Mouse (Mus musculus) splenic B cell, adult 2 months (primary cell): ENCODE measurements around the gene Klrb1a.
"Not testable (repeated sequence)": the region's sequence is repeated elsewhere in the genome, so short reads cannot be mapped to it uniquely, and the experiment has no call there.

ENCODE experiments used
- DNase-seq: peaks from one replicate; pipeline ENCODE4 v3.0.0-alpha.2; 2011; ENCODE audit warnings: low read depth, low spot score
- H3K27me3 ChIP-seq: 2 replicates; pipeline ENCODE4 v1.6.1; 2012; ENCODE audit warnings: mild to moderate bottlenecking, low read length, moderate library complexity, mixed read lengths; ENCODE audit not compliant: control insufficient read depth, poor library complexity, insufficient read depth, severe bottlenecking
- H3K36me3 ChIP-seq: 2 replicates; pipeline ENCODE4 v1.6.1; 2012; ENCODE audit warnings: mild to moderate bottlenecking, low read length, moderate library complexity, mixed read lengths; ENCODE audit not compliant: control insufficient read depth, poor library complexity, insufficient read depth, severe bottlenecking

Gene Klrb1a

DNA sequence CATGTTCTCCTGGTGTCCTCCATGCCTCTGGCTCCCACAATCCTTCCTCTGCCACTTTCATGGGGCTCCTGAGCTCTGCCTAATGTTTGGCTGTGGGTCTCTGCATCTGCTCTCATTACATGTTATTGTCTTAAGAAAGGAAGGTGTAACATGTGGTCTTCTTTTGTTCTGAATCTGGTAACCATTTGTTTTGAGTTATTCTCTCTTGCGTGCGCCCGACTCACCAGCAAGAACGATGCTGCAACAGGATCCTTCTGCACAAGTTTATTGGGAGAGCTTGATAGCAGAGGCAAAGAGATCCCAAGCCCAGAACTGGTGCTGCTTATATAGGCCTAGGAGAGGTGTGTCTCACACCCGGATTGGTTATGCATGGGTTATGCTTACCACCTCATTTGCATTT, at the start of gene Klrb1a:
Klrb1a (minus strand) TSS at position 101 of the 400 bp plus-strand sequence.
- DNase-seq, H3K27me3 ChIP-seq, H3K36me3 ChIP-seq: not testable (repeated sequence)

DNA sequence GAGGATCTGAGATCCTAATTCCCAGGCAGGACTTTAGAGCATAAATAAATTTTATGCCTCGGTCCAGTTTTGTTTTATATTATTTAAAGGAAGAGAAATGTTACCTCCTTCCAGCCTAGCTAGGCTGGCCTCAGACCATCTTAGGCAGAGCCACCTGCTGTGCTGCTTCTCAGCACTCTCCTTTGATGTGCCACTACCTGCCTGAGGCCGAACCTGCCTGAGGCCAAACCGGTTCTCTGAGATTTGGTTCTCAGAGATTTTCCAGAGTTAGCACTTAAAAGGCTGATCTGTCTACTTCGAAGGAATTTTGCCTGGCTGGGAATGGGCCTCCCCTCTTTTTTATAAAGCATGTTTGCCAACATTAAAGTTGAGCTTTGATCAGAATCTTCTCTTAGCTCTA, 46.6 kb upstream of the Klrb1a start:
- no peaks in the 10 kb centered on the region for H3K36me3 ChIP-seq
- DNase-seq: no peak
- no peaks in the 10 kb centered on the region for H3K27me3 ChIP-seq

DNA sequence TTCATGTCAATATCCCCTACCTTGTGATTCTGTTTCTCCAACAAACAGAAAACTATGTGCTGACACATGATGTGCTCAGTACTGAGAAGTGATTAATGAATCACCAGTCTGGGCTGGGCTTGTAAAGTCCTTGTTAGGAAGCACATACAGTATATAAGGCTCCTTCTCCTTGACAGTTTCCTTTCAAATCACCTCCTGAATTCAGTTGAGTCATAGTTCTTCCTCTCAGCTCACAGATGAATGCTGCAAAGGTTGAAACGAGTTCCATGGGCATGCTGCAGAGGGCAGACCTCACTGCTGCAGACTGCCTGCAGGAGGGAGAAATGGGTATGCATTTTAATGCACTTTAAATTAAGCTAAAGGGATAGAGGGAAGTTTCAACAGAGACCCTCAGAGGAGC, 38.9 kb upstream of the Klrb1a start, which contains the start of gene Clec2h:
Clec2h (plus strand) TSS at position 180 of the 400 bp plus-strand sequence.
- H3K36me3 ChIP-seq: no peaks in the 10 kb centered on the region
- DNase-seq: peak; percentile 41
- H3K27me3 ChIP-seq: no peaks in the 10 kb centered on the region

DNA sequence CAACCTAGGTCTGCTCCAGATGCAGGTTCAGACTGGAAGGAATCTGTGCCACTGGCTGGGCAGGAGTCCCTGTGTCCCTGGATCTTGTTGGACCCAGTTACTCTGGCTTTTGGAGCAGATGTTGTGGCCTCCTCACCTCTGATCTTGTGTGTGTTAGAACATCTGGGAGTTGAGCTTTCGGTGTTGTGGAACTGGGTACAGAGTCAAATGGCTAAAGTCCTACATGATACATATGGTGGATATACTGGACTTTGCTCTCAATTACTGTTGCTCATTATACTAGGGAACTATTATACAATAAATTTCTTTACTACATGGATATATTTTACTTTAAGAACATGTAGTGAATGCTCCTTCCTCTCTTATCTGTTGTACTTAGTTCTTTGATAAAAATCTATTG, 37.9 kb upstream of the Klrb1a start:
- Histone ChIP-seq H3K27me3 (no peaks in the 10 kb centered on the region), H3K36me3 (no peaks in the 10 kb centered on the region)
- DNase-seq: no peak

DNA sequence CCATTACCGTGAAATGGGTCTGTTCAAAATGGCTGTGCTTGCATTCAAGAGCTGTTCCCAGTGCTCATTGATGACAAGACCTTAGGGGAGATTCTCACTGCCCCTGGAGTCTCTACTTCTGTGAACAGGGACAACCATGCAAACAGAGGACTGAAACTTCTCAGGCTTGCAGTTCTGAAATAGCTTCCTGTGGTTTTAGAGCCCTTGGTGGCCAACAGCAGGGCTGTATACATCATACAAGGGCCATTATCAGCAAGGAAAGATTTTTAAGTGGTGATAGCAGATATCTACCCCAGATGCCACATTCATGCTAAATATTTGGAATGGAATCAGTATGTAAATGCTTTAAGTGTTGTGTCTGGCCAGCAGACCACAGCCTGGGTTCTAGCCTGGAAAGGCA, 29.6 kb upstream of the Klrb1a start:
- no peak for DNase-seq
- H3K36me3 ChIP-seq: no peaks in the 10 kb centered on the region
- H3K27me3 ChIP-seq: no peaks in the 10 kb centered on the region

DNA sequence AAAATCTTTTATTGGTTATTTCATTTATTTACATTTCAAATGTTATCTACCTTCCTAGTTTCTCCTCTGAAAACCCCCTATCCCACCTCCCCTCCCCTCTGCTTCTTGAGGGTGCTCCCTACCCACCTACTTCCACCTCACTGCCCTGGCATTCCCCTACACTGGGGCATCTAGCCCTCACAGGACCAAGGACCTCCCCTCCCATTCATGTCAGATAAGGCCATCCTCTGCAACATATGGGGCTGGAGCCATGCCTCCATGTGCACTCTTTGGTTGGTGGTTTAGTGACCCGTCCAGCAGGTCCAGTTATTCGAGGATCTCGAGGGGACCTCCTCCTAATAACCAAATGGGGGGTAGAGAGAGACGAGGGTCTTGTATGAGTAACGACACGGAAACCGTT, 27.5 kb upstream of the Klrb1a start:
- not testable (repeated sequence) for DNase-seq, H3K36me3 ChIP-seq, H3K27me3 ChIP-seq

DNA sequence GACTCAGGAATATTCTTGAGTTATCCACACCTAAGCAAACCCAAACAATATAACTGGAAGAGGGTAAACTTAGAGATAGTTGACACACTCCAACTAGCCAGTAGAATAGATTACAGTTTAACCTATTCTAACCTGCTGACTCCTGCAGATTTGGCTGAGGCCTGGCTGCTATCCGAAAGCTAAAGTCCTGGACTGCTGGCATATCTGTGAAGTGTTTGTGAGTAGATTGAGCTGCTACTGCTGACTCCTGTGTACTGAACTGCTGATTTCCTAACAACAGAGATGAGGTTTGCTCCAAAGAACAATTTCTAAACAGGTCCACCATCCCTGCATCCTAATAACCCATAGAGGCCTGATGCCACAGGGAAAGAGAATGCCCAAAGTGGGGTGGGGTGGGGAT, 26.9 kb upstream of the Klrb1a start:
- H3K36me3 ChIP-seq: no peaks in the 10 kb centered on the region
- DNase-seq: no peak
- H3K27me3 ChIP-seq: no peaks in the 10 kb centered on the region

DNA sequence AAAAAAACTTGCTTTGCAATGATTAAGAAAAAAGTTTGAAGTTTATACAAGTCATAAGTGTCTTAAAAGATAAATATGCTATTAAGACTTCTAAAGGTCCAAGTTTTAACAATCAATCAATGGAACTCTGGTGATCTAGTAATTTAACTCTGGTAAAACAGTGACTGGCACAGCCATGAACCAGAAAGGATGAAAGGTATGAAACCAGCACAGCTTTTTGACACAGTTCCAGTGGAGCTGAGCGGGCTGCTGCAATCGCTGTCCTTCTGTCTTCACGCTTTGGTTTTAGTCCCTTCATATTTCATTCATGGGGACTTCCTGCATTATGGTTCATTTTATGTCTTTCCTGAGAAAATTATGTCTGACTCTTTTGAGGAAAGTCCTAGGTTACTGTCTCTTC, 26.3 kb upstream of the Klrb1a start:
- no peaks in the 10 kb centered on the region for H3K36me3 ChIP-seq
- DNase-seq: no peak
- no peaks in the 10 kb centered on the region for H3K27me3 ChIP-seq

DNA sequence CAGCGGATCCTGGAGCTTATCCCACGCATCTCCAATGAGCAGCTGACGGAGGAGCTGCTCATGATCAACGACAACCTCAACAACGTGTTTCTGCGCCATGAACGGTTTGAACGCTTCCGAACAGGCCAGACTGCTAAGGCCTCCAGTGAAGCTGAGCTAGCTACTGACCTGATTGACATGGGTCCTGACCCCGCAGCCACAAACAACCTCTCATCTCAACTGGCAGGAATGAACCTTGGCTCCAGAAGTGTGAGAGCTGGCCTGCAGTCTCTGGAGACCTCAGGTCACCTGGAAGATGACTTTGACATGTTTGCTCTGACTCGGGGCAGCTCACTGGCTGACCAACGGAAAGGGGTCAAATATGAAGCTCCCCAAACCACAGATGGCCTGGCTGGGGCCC, 22.4 kb upstream of the Klrb1a start:
- not testable (repeated sequence) for DNase-seq, H3K27me3 ChIP-seq, H3K36me3 ChIP-seq

DNA sequence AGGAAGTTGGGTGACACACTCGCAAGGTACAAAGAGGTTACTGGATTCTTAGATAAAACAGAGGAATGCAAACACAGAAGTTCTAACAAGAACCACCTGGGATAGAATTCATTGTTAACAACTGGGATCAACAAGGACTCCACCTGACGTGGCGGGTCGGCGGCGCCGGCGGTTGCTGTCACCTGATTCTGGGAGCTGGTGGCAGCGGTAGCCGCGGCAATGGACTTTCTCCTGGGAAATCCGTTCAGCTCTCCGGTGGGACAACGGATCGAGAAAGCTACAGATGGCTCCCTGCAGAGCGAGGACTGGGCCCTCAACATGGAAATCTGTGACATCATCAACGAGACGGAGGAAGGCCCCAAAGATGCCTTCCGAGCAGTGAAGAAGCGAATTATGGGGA, 21.4 kb upstream of the Klrb1a start:
- DNase-seq, H3K27me3 ChIP-seq, H3K36me3 ChIP-seq: not testable (repeated sequence)

DNA sequence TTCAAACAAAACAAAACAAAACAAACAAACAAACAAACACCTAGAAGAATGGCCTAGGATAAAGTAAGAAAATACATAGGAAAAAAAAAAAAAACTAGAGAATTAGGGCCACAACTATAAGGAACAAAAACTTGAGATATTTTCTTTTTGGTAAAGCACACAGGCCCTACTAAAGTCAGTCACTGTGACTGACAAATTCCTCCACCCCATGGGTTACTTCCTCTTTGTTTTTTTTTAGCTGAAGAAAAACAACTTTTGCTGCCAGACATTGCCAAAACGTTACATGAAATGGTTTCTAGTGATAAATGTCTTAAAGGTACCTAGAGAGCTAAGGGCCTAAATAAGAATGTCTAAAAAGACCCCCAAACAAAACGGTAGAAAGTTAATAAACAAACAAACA, 20.7 kb upstream of the Klrb1a start:
- H3K36me3 ChIP-seq: no peaks in the 10 kb centered on the region
- H3K27me3 ChIP-seq: no peaks in the 10 kb centered on the region
- DNase-seq: peak; percentile 68

DNA sequence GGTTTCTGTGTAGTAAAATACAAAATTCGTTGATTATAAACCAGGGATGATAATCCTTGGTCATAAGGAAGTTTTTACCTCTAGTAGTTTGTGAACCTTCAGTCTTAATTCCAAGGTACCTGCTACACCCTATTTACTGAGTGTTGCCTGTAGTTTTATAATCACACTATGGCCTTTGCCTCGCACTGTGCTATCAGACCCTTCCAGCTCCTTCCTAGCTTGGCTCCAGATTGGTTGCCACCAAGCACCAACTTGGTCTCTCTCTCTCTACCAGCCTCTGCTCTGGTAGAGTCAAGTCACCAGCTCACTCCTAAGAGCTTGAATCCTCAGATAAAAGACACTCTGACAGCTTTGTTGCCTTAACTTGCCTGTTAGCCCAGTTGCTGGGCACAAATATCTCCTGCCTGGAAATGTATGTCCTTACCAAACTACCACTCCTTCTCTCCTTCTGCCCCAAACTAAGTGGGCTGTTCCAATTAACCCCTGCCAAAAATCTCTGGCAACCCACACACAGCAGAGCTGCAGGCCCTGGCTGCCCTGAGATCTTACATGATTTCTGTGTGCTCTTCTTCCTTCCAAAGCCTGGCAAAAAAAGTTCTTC, 17.9 kb upstream of the Klrb1a start:
- DNase-seq: no peak
- Histone ChIP-seq H3K27me3 (no peaks in the 10 kb centered on the region), H3K36me3 (no peaks in the 10 kb centered on the region)

DNA sequence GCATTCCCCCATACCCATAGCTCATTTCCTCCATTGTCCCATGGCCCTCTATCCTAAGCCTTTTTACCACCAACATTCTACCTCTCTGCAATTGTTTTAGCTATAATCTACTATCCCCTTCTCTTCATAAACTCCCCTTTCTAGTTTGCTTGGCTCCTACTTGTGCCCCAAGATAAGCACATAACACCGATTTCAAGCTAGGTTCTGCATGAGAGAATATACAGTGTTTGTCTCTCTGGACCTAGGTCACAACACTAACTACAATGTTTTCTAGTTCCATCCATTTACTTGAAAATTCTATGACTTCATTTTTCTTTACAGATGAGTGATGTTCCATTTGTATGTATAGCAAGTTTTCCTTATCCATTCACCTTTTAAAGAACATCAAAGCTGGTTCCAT, 17.3 kb upstream of the Klrb1a start:
- Histone ChIP-seq H3K27me3 (no peaks in the 10 kb centered on the region), H3K36me3 (no peaks in the 10 kb centered on the region)
- DNase-seq: no peak

DNA sequence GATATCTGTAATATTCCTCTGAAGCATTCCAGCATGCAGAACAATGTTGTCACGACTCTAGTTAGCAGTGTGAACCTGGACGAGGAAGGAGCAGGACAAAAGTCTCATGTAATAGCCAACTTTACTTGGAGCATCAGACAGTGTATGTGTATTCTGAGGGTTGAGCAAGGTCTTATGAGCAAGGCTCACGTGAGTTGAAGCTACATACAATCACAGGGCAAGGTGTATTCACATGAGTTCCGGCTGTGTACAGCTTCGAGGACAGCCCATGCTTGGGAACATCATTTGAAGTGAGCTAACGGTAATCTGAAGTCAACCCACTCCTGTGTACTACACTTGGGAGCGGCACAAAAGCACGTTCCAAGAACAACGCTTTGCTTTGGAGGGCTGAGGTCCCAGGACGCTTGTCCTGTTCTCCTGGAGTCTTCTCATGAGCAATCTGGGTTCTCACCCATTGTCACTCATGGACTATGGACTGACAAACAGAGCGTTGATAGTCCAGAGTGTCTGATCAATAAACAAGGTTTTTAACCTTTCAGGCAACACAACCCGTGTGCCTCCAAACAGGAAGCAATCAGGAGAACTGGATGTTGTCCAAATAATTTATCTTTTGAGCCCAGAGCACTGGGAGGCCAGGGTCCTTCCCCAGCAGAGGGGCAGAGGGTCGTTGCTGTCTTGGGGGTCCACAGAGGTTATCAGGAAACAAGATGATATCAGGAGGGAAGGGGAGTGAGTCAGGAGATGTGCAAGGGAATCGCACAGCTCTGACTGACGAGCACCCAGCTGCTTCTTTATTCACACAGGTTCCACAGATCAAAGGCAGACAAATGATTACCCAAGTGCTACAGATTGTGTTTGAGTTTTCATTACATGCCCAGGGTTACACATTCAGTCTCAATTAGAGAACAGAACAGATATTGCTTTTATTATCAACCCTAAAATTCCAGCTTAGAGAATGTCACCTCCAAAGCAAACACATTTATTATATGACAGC, 7.9 kb upstream of the Klrb1a start:
- H3K36me3 ChIP-seq, DNase-seq, H3K27me3 ChIP-seq: not testable (repeated sequence)
